Mouse (Mus musculus) cerebellum, adult (tissue): ENCODE results near the gene Aen.

Experiments used
- ATAC-seq: cut with Nextera tagmentation; 2 replicates; pipeline ENCODE4 v1.9.2; 2017; ENCODE audit warnings: mild to moderate bottlenecking, moderate library complexity, mixed read lengths; ENCODE audit not compliant: insufficient number of reproducible peaks, low FRiP score, low TSS enrichment

Aen gene

DNA sequence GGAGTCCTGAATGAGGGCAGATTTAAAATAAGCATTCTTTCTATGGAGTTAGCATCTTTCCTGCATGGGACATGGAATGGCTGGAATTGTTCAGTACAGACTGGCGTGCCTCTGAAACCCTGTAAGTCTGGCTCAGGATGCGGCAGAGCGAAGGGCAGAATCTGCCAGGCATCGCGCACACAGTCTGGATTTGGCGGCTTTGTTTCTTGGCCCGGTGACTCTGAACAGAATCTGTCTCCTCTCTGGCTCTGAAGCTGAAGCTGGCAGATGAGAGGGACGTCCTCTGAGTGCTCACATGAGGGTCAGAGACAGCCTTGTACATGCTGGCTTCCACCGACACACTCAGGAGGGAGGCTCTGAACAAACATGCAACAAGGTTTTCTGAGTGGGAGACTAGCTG is 30.5 kb downstream of the Aen start:
- no peak for ATAC-seq

DNA sequence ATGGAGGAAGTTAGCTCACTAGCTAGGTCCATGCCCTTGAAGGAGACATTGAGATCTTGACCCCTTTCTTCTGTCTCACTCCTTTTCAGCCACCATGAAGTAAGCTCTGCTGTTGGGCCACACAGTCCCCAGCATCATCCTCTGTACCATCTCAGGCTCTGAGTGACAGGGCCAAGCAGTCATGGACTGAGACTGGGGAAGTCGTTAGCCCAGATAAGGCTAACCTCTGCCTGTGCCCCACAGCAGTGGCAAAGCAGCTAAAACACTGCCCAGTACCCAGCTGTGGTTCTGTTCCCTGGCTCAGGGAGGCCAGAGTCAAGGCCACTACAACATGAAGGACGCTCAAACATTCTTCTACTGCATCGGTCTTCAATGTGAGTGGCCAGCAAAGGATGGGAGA is 31.6 kb downstream of the Aen start:
- ATAC-seq = no peak

DNA sequence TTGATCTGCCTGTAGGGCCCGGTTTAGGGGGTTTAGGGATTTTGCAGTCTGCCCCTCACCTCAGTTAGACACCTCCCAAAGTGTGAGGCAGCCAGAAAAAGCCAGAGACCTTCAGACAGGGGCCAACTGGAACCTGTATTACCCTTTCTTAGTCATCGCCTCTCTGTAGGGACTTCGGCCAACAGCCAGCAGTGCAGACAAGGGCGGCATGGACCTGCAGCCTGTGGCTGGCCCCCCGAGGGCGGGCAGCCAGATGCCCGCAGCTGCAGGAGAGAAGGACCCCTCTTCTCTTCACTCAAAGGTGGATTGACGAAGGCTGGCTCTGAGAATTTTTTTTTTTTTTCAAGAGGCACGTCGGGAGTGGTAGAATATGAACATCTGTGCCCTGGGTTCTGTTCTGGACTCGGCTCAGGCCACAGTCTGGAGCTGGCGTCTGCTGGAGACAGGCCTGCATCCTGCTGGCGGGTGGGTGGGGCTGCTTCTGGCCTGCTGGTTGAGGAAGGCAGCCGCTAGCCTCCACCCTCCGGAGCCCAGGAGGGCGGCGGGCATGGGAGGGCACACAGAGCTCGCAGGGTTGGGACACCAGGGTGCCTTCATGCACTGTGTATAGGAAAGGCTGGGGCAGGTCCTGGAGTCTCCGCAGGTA is 43.4 kb downstream of the Aen start:
- no peak for ATAC-seq

DNA sequence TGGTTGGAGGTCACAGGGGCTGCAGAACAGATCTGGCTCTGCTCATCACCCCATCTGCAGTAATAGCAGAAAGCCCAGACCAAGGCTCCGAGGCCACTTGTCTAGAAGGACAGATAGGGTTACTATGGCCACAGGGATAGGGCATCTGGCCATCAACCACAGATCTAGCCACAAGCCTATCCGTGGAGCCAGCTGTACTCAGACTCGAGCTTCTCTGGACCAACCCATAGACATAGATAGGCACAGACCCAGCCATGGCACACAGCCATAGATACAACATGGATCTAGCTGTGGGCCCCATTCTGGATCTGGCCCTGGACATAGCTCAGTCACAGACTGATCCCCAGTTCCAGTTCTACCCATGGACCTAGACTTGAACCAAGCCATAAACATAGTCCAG is 45.3 kb downstream of the Aen start:
- ATAC-seq = no peak

DNA sequence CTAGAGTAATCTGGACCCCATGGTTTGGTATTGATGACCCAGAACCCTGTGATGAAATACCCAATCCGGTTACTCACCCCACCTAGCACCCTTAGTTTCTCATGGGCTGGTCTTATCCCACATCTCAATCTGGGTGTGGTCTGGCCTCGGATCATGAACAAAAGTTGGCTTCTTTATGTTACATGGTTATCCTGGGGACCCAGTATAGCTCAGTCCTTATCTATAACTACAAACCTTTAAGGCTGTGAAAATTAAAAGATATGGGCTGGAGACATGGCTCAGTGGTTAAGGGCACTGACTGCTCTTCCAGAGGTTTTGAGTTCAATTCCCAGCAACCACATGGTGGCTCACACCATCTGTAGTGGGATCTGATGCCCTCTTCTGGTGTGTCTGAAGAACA is 46.9 kb downstream of the Aen start:
- no peak for ATAC-seq

DNA sequence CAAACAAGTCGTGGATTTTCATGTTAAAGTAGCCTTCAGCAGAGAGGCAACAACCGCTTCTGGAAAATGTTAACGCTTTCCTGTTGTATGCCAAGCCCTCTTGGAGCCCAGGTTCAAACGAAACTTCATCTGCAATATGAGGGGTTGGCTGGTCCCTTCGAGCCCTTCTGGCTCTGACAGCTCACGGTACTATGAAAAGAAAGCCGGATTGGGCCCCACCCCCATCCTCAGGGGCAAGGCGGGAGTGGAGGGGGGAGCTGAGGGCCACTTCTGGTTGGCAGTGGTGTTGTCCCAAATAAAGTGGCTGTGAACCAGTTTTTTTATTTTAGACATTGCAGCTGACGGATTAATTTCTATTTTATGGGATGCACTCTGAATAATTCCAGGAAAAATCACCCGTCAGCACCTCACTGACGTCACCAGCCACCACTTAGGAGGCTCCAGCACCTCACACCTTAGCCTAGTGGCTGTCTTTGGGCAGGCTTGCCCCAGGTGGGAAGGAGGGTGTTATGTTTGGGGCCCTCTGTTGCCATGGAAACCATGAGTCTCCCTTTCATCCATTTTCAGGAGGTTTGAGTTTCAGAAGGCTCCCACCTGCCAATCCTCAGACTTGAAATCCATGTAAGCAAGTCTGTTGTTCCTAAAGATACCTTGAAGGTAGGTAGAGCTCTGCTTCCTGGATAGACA is 58.4 kb downstream of the Aen start:
- no peak for ATAC-seq

DNA sequence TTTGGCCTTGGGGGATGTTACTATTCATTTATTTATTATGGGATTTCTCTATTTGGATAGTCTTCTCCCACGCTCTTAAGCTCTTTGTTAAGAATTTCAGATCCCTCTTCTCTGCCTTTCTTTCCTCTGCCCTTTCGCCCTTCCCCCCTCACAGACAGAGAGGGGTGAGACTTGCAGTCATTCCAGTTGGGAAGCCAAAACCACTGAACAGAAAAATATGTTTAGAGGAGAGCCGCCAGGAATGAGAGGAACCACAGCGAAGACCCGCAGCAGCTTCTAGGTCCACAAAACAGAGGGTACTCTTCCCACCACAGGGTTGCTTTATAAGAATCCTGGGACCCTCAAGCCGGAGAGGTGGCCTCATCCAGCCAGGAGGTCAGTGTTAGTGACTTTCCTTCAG is 59.0 kb downstream of the Aen start:
- no peak for ATAC-seq

DNA sequence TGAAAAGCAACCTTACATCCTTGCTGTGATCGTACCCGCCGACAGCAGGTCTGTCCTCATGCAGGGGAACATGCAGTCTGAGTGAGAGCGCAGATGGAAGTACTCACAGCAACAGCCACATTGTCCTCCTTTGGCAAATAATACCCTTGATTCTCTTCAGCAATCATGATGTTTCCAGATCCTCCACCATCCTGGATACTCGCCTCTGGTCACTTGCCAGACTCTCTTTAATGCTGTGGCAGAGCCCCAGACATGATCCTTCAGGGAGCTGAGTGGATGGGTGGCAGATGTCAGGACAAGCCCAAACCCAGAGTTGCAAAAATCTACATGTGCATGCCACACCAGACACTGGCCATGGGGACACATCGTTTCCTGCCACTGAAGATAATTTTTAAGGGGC is 59.4 kb downstream of the Aen start:
- ATAC-seq = no peak

DNA sequence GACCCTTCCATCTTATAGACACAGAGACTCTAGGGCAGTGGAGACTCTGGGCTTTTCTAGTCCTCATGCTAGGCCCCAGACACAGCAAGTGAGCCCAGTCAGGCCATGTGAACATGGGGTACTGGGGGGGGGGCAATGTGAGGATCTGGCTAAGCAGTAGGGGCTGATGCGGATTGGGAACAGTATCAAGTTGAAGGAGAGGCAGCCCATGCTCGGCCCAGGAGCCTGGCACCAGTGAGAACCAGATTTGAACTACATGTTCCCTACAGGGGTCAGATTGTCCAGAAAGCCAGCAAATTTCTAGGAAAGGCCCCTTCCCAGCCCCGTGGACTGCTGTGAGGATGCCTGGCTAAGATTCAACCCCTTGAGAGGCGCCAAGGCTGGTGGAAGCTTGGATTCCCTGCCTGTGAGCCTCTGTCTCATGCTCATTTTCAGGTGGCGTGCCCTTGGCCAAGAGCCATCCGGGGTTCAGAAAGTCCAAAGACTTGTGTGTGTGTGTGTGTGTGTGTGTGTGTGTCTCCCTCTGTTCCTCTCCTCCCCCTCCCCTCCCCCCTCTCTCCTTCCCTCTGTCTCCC is 62.9 kb downstream of the Aen start:
- no peak for ATAC-seq
